Mouse (Mus musculus): ENCODE results near the gene Rfx7. TPM values are rescaled to one million over a fixed set of nuclear protein-coding genes. Genes with fewer than 3 reads are reported as not detected.
"Not testable (repeated sequence)": the region's sequence is repeated elsewhere in the genome, so short reads cannot be mapped to it uniquely, and the experiment has no call there.

Gene Rfx7
- polyA plus RNA-seq, 1 experiment from 2014 or later, result 7.0 TPM

DNA sequence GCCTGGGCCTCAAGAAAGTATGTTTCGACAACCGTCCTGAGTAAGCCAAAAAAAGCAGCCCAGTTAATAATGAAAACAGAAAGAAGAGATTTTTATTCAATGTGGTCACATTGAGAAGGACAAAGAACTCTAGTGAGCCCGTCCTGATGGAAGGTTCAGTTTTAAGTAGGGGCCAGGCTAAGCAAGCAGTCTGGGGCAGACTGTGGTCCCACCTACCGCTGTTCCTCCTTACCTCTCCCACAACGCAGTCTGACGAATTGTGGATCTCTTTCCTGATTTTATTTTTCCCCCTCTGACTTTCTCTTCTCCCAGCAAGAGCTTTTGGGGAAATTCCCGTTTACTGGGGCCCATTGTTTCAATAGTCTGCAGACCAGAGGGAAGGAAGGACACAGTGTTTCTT is 108.6 kb downstream of the Rfx7 start:
- Histone ChIP-seq H3K4me2 (ENCODE audit: low read depth, low read length) (peak overlapping the region; percentile 79), H3K4me3 (ENCODE audit: low read length) (peak overlapping the region; percentile 50), H3K27me3 (ENCODE audit: control insufficient read depth, insufficient read depth, low read length) (no peaks in the 10 kb centered on the region), H3K9ac (ENCODE audit: low read length) (peak overlapping the region; percentile 73), H3K27ac (ENCODE audit: low read length) (peak overlapping the region; percentile 99), H3K4me1 (ENCODE audit: control insufficient read depth, insufficient read depth, low read length) (peaks cover 27% of the 10 kb centered on the region), H3K36me3 (ENCODE audit: control insufficient read depth, insufficient read depth) (no peaks in the 10 kb centered on the region), H3K9me3 (replicated peaks; ENCODE audit: control insufficient read depth, low read length) (no peaks in the 10 kb centered on the region)
- ATAC-seq (replicated peaks; ENCODE audit: extremely low read depth, insufficient read depth, low FRiP score), result 0 out of 2 replicates have a peak, but pooled peaks have one; percentile 2
- WGBS, result 13% methylated on average over 7 of the region's 7 CpGs

GRCm38 (mm10) chr9:72641093-72641680 is 109.1 kb downstream of the Rfx7 start:
- H3K9ac ChIP-seq (ENCODE audit: low read length), result peak overlapping the region; percentile 73
- no peaks in the 10 kb centered on the region for H3K9me3 ChIP-seq (replicated peaks; ENCODE audit: control insufficient read depth, low read length)
- no peaks in the 10 kb centered on the region for H3K36me3 ChIP-seq (ENCODE audit: control insufficient read depth, insufficient read depth)
- H3K4me2 ChIP-seq (ENCODE audit: low read depth, low read length), result peak overlapping the region; percentile 79
- H3K27me3 ChIP-seq (ENCODE audit: control insufficient read depth, insufficient read depth, low read length), result no peaks in the 10 kb centered on the region
- 0 out of 2 replicates have a peak, but pooled peaks have one; percentile 14 for ATAC-seq (replicated peaks; ENCODE audit: extremely low read depth, insufficient read depth, low FRiP score)
- H3K4me1 ChIP-seq (ENCODE audit: control insufficient read depth, insufficient read depth, low read length), result peaks cover 27% of the 10 kb centered on the region
- WGBS, result 47% methylated on average over 6 of the region's 6 CpGs
- peak overlapping the region; percentile 50 for H3K4me3 ChIP-seq (ENCODE audit: low read length)
- peak overlapping the region; percentile 99 for H3K27ac ChIP-seq (ENCODE audit: low read length)

DNA sequence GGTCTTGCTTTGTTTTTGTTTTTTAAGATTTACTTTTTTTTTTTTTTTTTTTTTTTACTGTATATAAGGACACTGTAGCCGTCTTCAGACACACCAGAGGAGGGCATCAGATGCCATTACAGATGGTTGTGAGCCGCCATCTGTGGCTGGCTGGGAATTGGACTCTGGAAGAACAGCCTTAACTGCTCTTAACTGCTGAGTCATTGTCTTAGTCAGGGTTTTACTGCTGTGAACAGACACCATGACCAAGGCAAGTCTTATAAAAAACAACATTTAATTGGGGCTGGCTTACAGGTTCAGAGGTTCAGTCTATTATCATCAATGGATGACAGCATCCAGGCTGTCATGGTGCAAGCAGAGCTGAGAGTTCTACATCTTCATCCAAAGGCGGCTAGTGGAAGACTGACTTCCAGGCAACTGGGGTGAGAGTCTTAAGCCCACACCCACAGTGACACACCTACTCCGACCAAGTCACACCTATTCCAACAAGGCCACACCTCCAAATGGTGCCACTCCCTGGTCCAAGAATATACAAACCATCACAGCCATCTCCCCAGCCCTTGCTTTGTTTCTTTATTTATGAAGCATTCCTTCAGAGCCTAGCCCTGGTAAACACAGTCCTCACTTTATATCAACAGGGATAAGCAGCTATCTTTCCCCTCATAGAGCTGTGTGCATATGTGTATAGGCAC is 110.9 kb downstream of the Rfx7 start:
- not testable (repeated sequence) for H3K27me3 ChIP-seq (ENCODE audit: control insufficient read depth, insufficient read depth, low read length); H3K9me3 ChIP-seq (replicated peaks; ENCODE audit: control insufficient read depth, low read length); H3K4me2 ChIP-seq (ENCODE audit: low read depth, low read length); H3K9ac ChIP-seq (ENCODE audit: low read length); ATAC-seq (replicated peaks; ENCODE audit: extremely low read depth, insufficient read depth, low FRiP score); H3K4me3 ChIP-seq (ENCODE audit: low read length); H3K27ac ChIP-seq (ENCODE audit: low read length); H3K36me3 ChIP-seq (ENCODE audit: control insufficient read depth, insufficient read depth)
- peaks cover 27% of the 10 kb centered on the region for H3K4me1 ChIP-seq (ENCODE audit: control insufficient read depth, insufficient read depth, low read length)
- WGBS, result 93% methylated on average over 4 of the region's 4 CpGs

GRCm38 (mm10) chr9:72643651-72644417 is 111.8 kb downstream of the Rfx7 start:
- Histone ChIP-seq H3K4me2 (ENCODE audit: low read depth, low read length) (no peak overlapping the region), H3K36me3 (ENCODE audit: control insufficient read depth, insufficient read depth) (no peaks in the 10 kb centered on the region), H3K9ac (ENCODE audit: low read length) (no peak overlapping the region), H3K9me3 (replicated peaks; ENCODE audit: control insufficient read depth, low read length) (0 out of 2 replicates have a peak, but pooled peaks cover 2% of the 10 kb centered on the region), H3K27me3 (ENCODE audit: control insufficient read depth, insufficient read depth, low read length) (no peaks in the 10 kb centered on the region), H3K27ac (ENCODE audit: low read length) (peak overlapping the region; percentile 55), H3K4me3 (ENCODE audit: low read length) (no peak overlapping the region), H3K4me1 (ENCODE audit: control insufficient read depth, insufficient read depth, low read length) (peaks cover 26% of the 10 kb centered on the region)
- WGBS, result 67% methylated on average over 6 of the region's 6 CpGs
- ATAC-seq (replicated peaks; ENCODE audit: extremely low read depth, insufficient read depth, low FRiP score), result no peak

- no peak for ATAC-seq (replicated peaks; ENCODE audit: extremely low read depth, insufficient read depth, low FRiP score)
- Histone ChIP-seq H3K27ac (ENCODE audit: low read length) (peak overlapping the region; percentile 55), H3K27me3 (ENCODE audit: control insufficient read depth, insufficient read depth, low read length) (no peaks in the 10 kb centered on the region), H3K4me3 (ENCODE audit: low read length) (no peak overlapping the region), H3K4me2 (ENCODE audit: low read depth, low read length) (no peak overlapping the region), H3K9ac (ENCODE audit: low read length) (no peak overlapping the region), H3K36me3 (ENCODE audit: control insufficient read depth, insufficient read depth) (no peaks in the 10 kb centered on the region), H3K4me1 (ENCODE audit: control insufficient read depth, insufficient read depth, low read length) (peaks cover 20% of the 10 kb centered on the region), H3K9me3 (replicated peaks; ENCODE audit: control insufficient read depth, low read length) (0 out of 2 replicates have a peak, but pooled peaks cover 2% of the 10 kb centered on the region)
- 54% methylated on average over 6 of the region's 6 CpGs for WGBS
These were observed 112.5 kb downstream of the Rfx7 start for GRCm38 (mm10) chr9:72644418-72645110.

DNA sequence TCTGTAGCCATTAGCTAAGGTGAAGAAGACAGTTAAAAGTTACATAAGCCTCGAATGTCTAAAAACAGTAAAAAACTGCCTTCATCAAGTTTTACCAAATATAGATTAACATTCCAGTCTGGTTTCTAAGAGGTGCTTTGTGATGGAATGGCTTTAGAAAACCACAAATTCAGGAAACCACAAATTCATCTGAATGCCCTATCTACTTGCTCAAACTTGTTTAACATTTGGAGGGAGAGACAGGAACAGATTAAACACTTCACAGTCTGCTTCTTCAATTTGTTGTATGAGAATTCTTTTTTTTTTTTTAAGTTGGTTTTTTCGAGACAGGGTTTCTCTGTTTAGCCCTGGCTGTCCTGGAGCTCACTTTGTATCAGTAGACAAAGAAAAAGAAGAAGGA is 117.7 kb downstream of the Rfx7 start:
- 41% methylated on average over 2 of the region's 2 CpGs for WGBS
- Histone ChIP-seq H3K9me3 (replicated peaks; ENCODE audit: control insufficient read depth, low read length) (0 out of 2 replicates have a peak, but pooled peaks cover 2% of the 10 kb centered on the region), H3K9ac (ENCODE audit: low read length) (no peak overlapping the region), H3K4me3 (ENCODE audit: low read length) (no peak overlapping the region), H3K27me3 (ENCODE audit: control insufficient read depth, insufficient read depth, low read length) (no peaks in the 10 kb centered on the region), H3K4me1 (ENCODE audit: control insufficient read depth, insufficient read depth, low read length) (peaks cover 15% of the 10 kb centered on the region), H3K36me3 (ENCODE audit: control insufficient read depth, insufficient read depth) (no peaks in the 10 kb centered on the region), H3K27ac (ENCODE audit: low read length) (no peak overlapping the region), H3K4me2 (ENCODE audit: low read depth, low read length) (no peak overlapping the region)
- ATAC-seq (replicated peaks; ENCODE audit: extremely low read depth, insufficient read depth, low FRiP score), result no peak

- H3K9me3 ChIP-seq (replicated peaks; ENCODE audit: control insufficient read depth, low read length), result no peaks in the 10 kb centered on the region
- peak; percentile 55 for ATAC-seq (replicated peaks; ENCODE audit: extremely low read depth, insufficient read depth, low FRiP score)
- H3K36me3 ChIP-seq (ENCODE audit: control insufficient read depth, insufficient read depth), result no peaks in the 10 kb centered on the region
- H3K4me3 ChIP-seq (ENCODE audit: low read length), result no peak overlapping the region; the same call in 1 of the 2 replicates
- H3K27me3 ChIP-seq (ENCODE audit: control insufficient read depth, insufficient read depth, low read length), result no peaks in the 10 kb centered on the region
- H3K4me2 ChIP-seq (ENCODE audit: low read depth, low read length), result peak overlapping the region; percentile 55
- peak overlapping the region; percentile 74 for H3K27ac ChIP-seq (ENCODE audit: low read length)
- peaks cover 36% of the 10 kb centered on the region for H3K4me1 ChIP-seq (ENCODE audit: control insufficient read depth, insufficient read depth, low read length)
- WGBS, result 28% methylated on average over 8 of the region's 8 CpGs
- H3K9ac ChIP-seq (ENCODE audit: low read length), result no peak overlapping the region; the same call in 1 of the 2 replicates
These were observed 120.9 kb downstream of the Rfx7 start for GRCm38 (mm10) chr9:72652961-72653360.

DNA sequence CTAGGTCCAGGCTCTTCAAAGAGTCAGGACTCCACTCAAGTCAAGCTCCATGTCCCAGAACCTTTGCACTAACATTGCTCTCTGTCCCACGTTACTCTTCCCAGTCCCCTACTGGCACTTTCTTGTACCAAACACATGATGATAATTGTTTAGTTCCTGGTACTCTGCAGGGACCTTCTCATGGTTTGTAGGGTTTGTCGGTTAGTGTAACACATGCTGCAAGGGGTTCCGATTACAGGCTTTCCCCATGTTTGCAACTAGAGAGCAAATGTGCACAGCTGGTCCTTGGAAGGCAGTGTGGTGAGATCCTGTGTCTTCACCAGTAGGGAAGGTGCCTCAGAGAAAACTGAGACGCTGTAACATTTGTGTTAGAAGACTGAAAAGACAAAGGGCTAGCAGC is 121.5 kb downstream of the Rfx7 start:
- Histone ChIP-seq H3K4me3 (ENCODE audit: low read length) (no peak overlapping the region), H3K36me3 (ENCODE audit: control insufficient read depth, insufficient read depth) (no peaks in the 10 kb centered on the region), H3K27ac (ENCODE audit: low read length) (peak overlapping the region; percentile 74), H3K27me3 (ENCODE audit: control insufficient read depth, insufficient read depth, low read length) (no peaks in the 10 kb centered on the region), H3K9me3 (replicated peaks; ENCODE audit: control insufficient read depth, low read length) (no peaks in the 10 kb centered on the region), H3K9ac (ENCODE audit: low read length) (peak overlapping the region; percentile 7; the same call in 1 of the 2 replicates), H3K4me1 (ENCODE audit: control insufficient read depth, insufficient read depth, low read length) (peaks cover 36% of the 10 kb centered on the region), H3K4me2 (ENCODE audit: low read depth, low read length) (peak overlapping the region; percentile 55)
- 47% methylated on average over 4 of the region's 4 CpGs for WGBS
- no peak for ATAC-seq (replicated peaks; ENCODE audit: extremely low read depth, insufficient read depth, low FRiP score)
